In the genomic region with DNA sequence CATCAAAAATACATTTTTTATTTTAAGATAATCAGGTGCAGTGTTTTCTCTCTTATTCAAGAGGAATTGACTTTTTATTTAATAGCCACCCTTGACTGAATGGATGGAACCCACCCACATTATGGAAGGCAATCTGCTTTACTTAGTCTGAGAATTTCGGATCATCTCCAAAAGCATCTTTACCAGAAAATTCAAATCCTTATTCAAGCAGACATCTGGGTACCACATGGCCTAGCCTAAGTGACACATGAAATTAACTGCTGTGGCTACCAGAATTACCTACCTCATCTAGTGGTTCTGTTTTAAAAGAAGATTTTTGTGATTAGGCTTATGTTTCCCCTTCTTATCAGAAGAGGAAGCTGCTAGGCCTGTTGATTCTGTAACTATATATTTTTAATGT, we compare ENCODE assay signal across 31 mouse cellular contexts.
DNase-seq lines count a peak whose midpoint lies in the region; ATAC-seq lines count a peak whose summit lies in the region.
"Had no signal": no experiment of that assay in that cellular context is flagged by ENCODE, and none has a peak within 500 bp of the region (broad histone marks: within the 10 kb centered on the region; RNA-seq: fewer than 3 reads in every experiment).

No protein-coding gene starts in this region.

- H3K27me3 ChIP-seq in embryonic facial prominence, embryonic 14.5 days (replicated peaks; ENCODE audit: control insufficient read depth, insufficient read depth, low read length) = no peaks in the 10 kb centered on the region
- no peaks in the 10 kb centered on the region for H3K27me3 ChIP-seq in embryonic facial prominence, embryonic 10.5 days (replicated peaks; ENCODE audit: low read depth, poor library complexity, severe bottlenecking)
- H3K27me3 ChIP-seq: CH12.LX; embryonic facial prominence, embryonic 12.5 days; embryonic facial prominence, embryonic 15.5 days; forebrain, embryonic 12.5 days; Patski had no signal

- DNase-seq in embryonic facial prominence, embryonic 14.5 days (ENCODE audit: low spot score) = peak; percentile 4
- no peak for DNase-seq in embryonic facial prominence, embryonic 10.5 days (ENCODE audit: low spot score)
- DNase-seq in layer of hippocampus, adult 18-20 months (ENCODE audit: low spot score in 2 of 2) = peak; percentile 7 to 56
- DNase-seq in layer of hippocampus, postnatal 25 days (ENCODE audit: extremely low spot score in 1 of 2, low spot score in 1 of 2) = no peak
- DNase-seq in brain, adult 2 months (ENCODE audit: low read depth, low spot score) = peak; percentile 11
- peak; percentile 37 for DNase-seq in layer of hippocampus, adult 9-10 months (ENCODE audit: low spot score)
- no peak for DNase-seq in frontal cortex, postnatal 10 days (ENCODE audit: low spot score in 2 of 2)
- no peak for DNase-seq in lung, postnatal 4 days
- DNase-seq: adrenal gland, adult 8-10 months; adrenal gland, postnatal 14 days; adrenal gland, postnatal 36 days; B cell, adult 2 months; cerebellum, adult 11 months; cerebellum, adult 18-20 months; cerebellum, adult 8-10 months; cerebellum, adult 9-11 months; cerebellum, postnatal 14 days; cerebellum, postnatal 36 days; embryo, embryonic 11 days had no signal

- H3K9ac ChIP-seq in embryonic facial prominence, embryonic 14.5 days (ENCODE audit: low read depth, low read length) = no peak overlapping the region
- H3K9ac ChIP-seq: embryonic facial prominence, embryonic 12.5 days; embryonic facial prominence, embryonic 15.5 days; forebrain, embryonic 12.5 days had no signal

- no peaks in the 10 kb centered on the region for H3K36me3 ChIP-seq in embryonic facial prominence, embryonic 14.5 days (ENCODE audit: control insufficient read depth, insufficient read depth, low read length)
- H3K36me3 ChIP-seq in embryonic facial prominence, embryonic 10.5 days (replicated peaks) = no peaks in the 10 kb centered on the region
- H3K36me3 ChIP-seq: embryonic facial prominence, embryonic 12.5 days; embryonic facial prominence, embryonic 15.5 days; forebrain, embryonic 10.5 days; forebrain, embryonic 12.5 days; G1E had no signal

- ATAC-seq in embryonic facial prominence, embryonic 14.5 days (ENCODE audit: low read depth) = no peak
- ATAC-seq: activated CD4-positive, CD25-positive, alpha-beta regulatory T cell, adult 4 months; CD4-positive, CD25-positive, alpha-beta regulatory T cell, adult 4 months; forebrain, embryonic 14.5 days; forebrain, embryonic 16.5 days; Patski had no signal

- 63% methylated on average over 1 of the region's 1 CpGs for WGBS in embryonic facial prominence, embryonic 14.5 days
- 70% methylated on average over 1 of the region's 1 CpGs for WGBS in embryonic facial prominence, embryonic 10.5 days

- H3K27ac ChIP-seq in embryonic facial prominence, embryonic 14.5 days (replicated peaks; ENCODE audit: low read depth, low read length) = no peak overlapping the region
- H3K27ac ChIP-seq in embryonic facial prominence, embryonic 10.5 days (replicated peaks) = no peak overlapping the region
- H3K27ac ChIP-seq: embryonic facial prominence, embryonic 12.5 days; embryonic facial prominence, embryonic 15.5 days; forebrain, embryonic 10.5 days; forebrain, embryonic 12.5 days had no signal

- no peak overlapping the region for H3K4me2 ChIP-seq in embryonic facial prominence, embryonic 14.5 days (ENCODE audit: low read depth, low read length)
- H3K4me2 ChIP-seq: embryonic facial prominence, embryonic 12.5 days; embryonic facial prominence, embryonic 15.5 days; forebrain, embryonic 12.5 days had no signal

- H3K9me3 ChIP-seq in embryonic facial prominence, embryonic 14.5 days (ENCODE audit: control insufficient read depth, low read length) = no peaks in the 10 kb centered on the region
- no peaks in the 10 kb centered on the region for H3K9me3 ChIP-seq in embryonic facial prominence, embryonic 10.5 days
- H3K9me3 ChIP-seq: embryonic facial prominence, embryonic 12.5 days; embryonic facial prominence, embryonic 15.5 days; forebrain, embryonic 10.5 days; forebrain, embryonic 12.5 days; G1E had no signal

- no peak overlapping the region for H3K4me3 ChIP-seq in embryonic facial prominence, embryonic 14.5 days (ENCODE audit: low read depth, low read length)
- no peak overlapping the region for H3K4me3 ChIP-seq in embryonic facial prominence, embryonic 10.5 days
- H3K4me3 ChIP-seq: embryonic facial prominence, embryonic 12.5 days; embryonic facial prominence, embryonic 15.5 days; erythroblast, embryonic 14.5 days; forebrain, embryonic 10.5 days; forebrain, embryonic 12.5 days had no signal

- no peaks in the 10 kb centered on the region for H3K4me1 ChIP-seq in embryonic facial prominence, embryonic 14.5 days (ENCODE audit: control insufficient read depth, insufficient read depth, low read length)
- no peaks in the 10 kb centered on the region for H3K4me1 ChIP-seq in embryonic facial prominence, embryonic 10.5 days
- H3K4me1 ChIP-seq: embryonic facial prominence, embryonic 12.5 days; embryonic facial prominence, embryonic 15.5 days; forebrain, embryonic 10.5 days; forebrain, embryonic 12.5 days had no signal

Comparison
In these comparisons a context has a peak if more than half of its experiments do, and no peak if none do; other contexts are left out.
1. DNase-seq: peak in embryonic facial prominence, embryonic 14.5 days (single experiment), layer of hippocampus, adult 18-20 months (2 of 2), brain, adult 2 months (single experiment) and layer of hippocampus, adult 9-10 months (single experiment); none in embryonic facial prominence, embryonic 10.5 days (single experiment), layer of hippocampus, postnatal 25 days (0 of 2), frontal cortex, postnatal 10 days (0 of 2) and lung, postnatal 4 days (0 of 2).